Mouse (Mus musculus) lung, postnatal 0 days (tissue): ENCODE measurements around the gene 2510009E07Rik. TPM values are rescaled to one million over a fixed set of nuclear protein-coding genes. Genes with fewer than 3 reads are reported as not detected.

Experiments
- ATAC-seq: fragments of 200-750 bp; cut with Nextera tagmentation; 2 replicates; pipeline ENCODE4 v1.8.0; 2017; ENCODE audit warnings: moderate library complexity
- DNase-seq: peaks from one replicate; pipeline ENCODE4 v3.0.0-alpha.2; 2016; ENCODE audit warnings: low spot score
- H3K27ac ChIP-seq: fragments of 300-500 bp; sonication (generic); 2 replicates; pipeline ENCODE4 v1.5.1; 2014; ENCODE audit warnings: antibody characterized with exemption, mild to moderate bottlenecking, low read length, mixed read lengths
- H3K27me3 ChIP-seq: fragments of 300-500 bp; sonication (generic); replicated peaks from 2 replicates; pipeline ENCODE4 v1.6.1; 2014; ENCODE audit warnings: low read length, mixed read lengths; ENCODE audit not compliant: insufficient read depth
- H3K36me3 ChIP-seq: fragments of 300-500 bp; sonication (generic); 2 replicates; pipeline ENCODE4 v1.6.1; 2014; ENCODE audit warnings: low read length, mixed read lengths; ENCODE audit not compliant: insufficient read depth
- H3K4me1 ChIP-seq: fragments of 300-500 bp; sonication (generic); 2 replicates; pipeline ENCODE4 v1.6.1; 2014; ENCODE audit warnings: antibody characterized with exemption, low read depth, low read length, mixed read lengths; ENCODE audit not compliant: insufficient read depth
- H3K4me2 ChIP-seq: fragments of 300-500 bp; sonication (generic); replicated peaks from 2 replicates; pipeline ENCODE4 v1.6.1; 2014; ENCODE audit warnings: low read depth, mild to moderate bottlenecking, low read length, moderate library complexity, mixed read lengths
- H3K4me3 ChIP-seq: fragments of 300-500 bp; sonication (generic); 2 replicates; pipeline ENCODE4 v1.5.1; 2014; ENCODE audit warnings: low read depth, low read length
- H3K9ac ChIP-seq: fragments of 300-500 bp; sonication (generic); replicated peaks from 2 replicates; pipeline ENCODE4 v1.6.1; 2014; ENCODE audit warnings: low read depth, mild to moderate bottlenecking
- H3K9me3 ChIP-seq: fragments of 300-500 bp; sonication (generic); 2 replicates; pipeline ENCODE4 v1.6.1; 2016; ENCODE audit warnings: low read length, mixed read lengths
- CTCF ChIP-seq: IDR thresholded peaks from 2 replicates; pipeline ENCODE4 v1.5.1; 2016; ENCODE audit warnings: antibody characterized with exemption, mild to moderate bottlenecking
- EP300 ChIP-seq: IDR thresholded peaks from 2 replicates; pipeline ENCODE4 v1.6.1; 2016; ENCODE audit warnings: antibody characterized with exemption, mild to moderate bottlenecking, control low read depth
- WGBS: fragments of 180-500 bp; shearing (Covaris S2); extraction: QIAGEN DNeasy Blood & Tissue Kit; methylation state at CpG from one replicate; pipeline ENCODE4 v1.1.7; 2014; 5-methylcytosine and 5-hydroxymethylcytosine counted together
- polyA plus RNA-seq: library from polyadenylated mRNA; unstranded; fragments of >200 nt; fragmentation: Nextera tagmentation; extraction: Ambion mirVana; gene quantifications from 2 replicates; pipeline ENCODE4 v1.2.1, GENCODE M21; 2015

Gene 2510009E07Rik
- polyA plus RNA-seq, 1 experiment from 2014 or later: 17.0 TPM

DNA sequence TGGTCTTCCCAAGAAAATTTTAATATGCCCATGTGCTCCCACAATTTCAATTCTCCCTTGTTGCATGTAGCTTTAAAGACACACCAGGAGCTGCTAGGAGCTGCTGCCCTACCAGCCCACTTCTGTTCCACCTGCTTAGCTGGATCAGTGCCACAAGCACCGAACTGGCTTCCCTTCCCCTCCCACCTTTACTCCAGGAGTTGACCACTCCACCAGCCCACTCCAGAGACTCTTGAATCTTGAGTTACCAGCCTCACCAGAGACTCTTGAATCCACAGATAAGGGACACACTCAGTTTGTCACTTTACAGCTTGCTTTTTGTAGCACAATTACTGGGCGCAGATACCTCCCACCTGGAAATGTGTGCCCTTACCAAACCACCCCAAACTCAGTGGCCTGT, 73.8 kb downstream of the 2510009E07Rik start:
- Histone ChIP-seq H3K27ac (no peak overlapping the region), H3K36me3 (no peaks in the 10 kb centered on the region), H3K4me2 (no peak overlapping the region), H3K27me3 (no peaks in the 10 kb centered on the region), H3K9me3 (no peaks in the 10 kb centered on the region), H3K9ac (no peak overlapping the region), H3K4me3 (no peak overlapping the region), H3K4me1 (0 out of 2 replicates have a peak, but pooled peaks cover 5% of the 10 kb centered on the region)
- no peak for TF ChIP-seq EP300
- no peak for TF ChIP-seq CTCF
- ATAC-seq (peak; percentile 76), DNase-seq (peak; percentile 80)
- WGBS: 47% methylated on average over 2 of the region's 2 CpGs

DNA sequence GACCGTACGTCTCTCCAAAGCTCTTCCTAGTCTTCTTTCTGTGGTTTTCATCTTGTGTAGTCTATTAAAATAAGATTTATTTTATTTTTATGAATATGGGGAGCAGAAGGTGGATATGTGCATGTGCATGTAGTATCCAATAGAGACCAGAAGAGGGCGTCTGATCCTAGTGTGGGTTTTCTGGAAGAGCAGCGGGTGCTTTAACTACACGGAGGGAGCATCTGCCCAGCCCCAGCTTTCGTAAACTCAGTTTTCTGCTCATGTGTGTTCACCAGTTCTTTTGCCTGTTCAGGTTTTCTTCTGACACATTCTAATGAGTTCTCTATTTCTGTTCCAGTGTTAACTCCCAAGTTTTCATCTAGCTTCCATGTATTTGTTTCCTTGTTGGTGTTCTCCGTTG, 78.7 kb downstream of the 2510009E07Rik start:
- Histone ChIP-seq H3K9ac (no peak overlapping the region), H3K9me3 (no peaks in the 10 kb centered on the region), H3K36me3 (no peaks in the 10 kb centered on the region), H3K4me2 (no peak overlapping the region), H3K4me1 (0 out of 2 replicates have a peak, but pooled peaks cover under 1% of the 10 kb centered on the region), H3K27me3 (no peaks in the 10 kb centered on the region), H3K4me3 (no peak overlapping the region), H3K27ac (no peak overlapping the region)
- ATAC-seq (no peak), DNase-seq (peak; percentile 63)
- WGBS: 60% methylated on average over 7 of the region's 7 CpGs
- TF ChIP-seq EP300: no peak
- TF ChIP-seq CTCF: peak; percentile 77

DNA sequence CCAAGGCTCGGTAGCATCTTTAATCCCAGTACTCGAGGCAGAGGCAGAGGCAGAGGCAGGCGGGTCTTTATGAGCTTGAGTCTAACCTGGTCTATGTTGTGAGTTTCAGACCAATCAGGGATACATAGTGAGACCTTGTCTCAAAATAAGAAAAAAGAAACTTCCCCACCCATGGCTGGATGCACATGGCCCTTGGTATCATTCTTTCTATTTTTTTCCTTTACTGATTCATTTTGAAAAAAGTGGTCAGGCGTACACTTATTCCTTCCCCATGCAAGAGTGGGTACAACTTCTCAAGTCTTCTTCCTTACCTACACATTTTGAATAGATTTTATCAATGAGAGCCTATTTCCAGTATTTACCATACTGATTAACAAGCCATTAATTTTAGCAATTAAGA, 84.0 kb downstream of the 2510009E07Rik start:
- no peaks in the 10 kb centered on the region for H3K9me3 ChIP-seq
- H3K9ac ChIP-seq: no peak overlapping the region
- H3K27me3 ChIP-seq: no peaks in the 10 kb centered on the region
- H3K4me3 ChIP-seq: no peak overlapping the region
- TF ChIP-seq CTCF (no peak), EP300 (no peak)
- no peak overlapping the region for H3K4me2 ChIP-seq
- H3K36me3 ChIP-seq: no peaks in the 10 kb centered on the region
- no peak for DNase-seq
- WGBS: 93% methylated on average over 4 of the region's 4 CpGs
- ATAC-seq: no peak
- H3K4me1 ChIP-seq: no peaks in the 10 kb centered on the region
- no peak overlapping the region for H3K27ac ChIP-seq

DNA sequence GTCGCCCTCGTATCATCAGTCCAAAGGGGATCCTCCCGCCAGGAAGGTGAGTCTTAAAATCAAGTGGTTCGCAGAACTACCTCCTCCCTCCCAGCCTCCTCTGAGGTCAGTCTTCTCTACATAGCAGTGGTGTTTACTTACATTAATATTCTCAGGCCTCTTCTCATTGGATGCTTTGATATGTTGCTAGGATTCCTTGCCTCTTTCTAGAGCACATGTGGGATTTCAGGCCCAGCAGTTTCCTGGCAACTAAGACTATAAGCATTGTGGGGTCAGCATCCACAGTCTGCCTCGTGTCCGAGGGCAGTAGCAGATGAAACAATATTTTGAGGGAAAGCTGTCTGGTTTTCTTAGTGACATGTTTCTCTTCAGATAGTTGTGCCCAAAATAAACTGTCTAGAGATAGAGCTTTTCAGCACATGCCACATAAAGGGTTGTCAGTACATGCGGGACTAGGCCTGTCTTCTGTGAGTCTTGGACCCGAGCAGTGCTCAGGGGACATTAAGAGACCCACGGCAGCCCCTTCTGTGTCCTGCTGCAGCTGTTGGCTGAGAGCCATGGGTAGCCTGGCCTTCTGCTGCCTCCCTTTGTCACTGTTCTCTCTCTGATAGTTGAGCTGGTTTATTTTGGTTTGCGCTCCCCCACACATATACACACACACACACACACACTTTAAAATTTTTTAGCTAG, 86.1 kb downstream of the 2510009E07Rik start:
- 68% methylated on average over 10 of the region's 10 CpGs for WGBS
- Histone ChIP-seq H3K4me1 (no peaks in the 10 kb centered on the region), H3K36me3 (no peaks in the 10 kb centered on the region), H3K4me3 (no peak overlapping the region), H3K9ac (no peak overlapping the region), H3K4me2 (no peak overlapping the region), H3K9me3 (no peaks in the 10 kb centered on the region), H3K27me3 (no peaks in the 10 kb centered on the region), H3K27ac (no peak overlapping the region)
- DNase-seq (peak; percentile 19), ATAC-seq (peak; percentile 73)
- TF ChIP-seq CTCF (no peak), EP300 (no peak)

DNA sequence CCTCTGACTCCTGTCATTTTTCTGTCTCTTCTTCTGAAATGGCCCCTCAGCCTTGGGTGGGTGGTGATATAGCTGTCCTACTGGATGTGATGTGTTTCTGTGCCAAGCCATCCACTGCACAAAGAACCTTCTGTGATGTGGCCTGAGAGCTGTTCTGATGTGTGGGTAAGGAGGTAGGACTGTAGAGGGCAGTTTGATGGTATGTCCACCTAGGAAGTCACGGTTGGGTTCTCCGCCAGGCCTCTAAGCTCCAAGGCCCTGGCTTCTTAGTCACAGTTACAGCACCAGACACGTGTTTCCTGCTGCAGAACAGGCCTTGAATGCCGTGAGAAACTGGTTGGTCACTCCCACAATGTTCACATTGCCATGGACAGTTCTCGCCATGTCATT, 86.8 kb downstream of the 2510009E07Rik start:
- Histone ChIP-seq H3K4me1 (no peaks in the 10 kb centered on the region), H3K27ac (no peak overlapping the region), H3K9ac (no peak overlapping the region), H3K36me3 (no peaks in the 10 kb centered on the region), H3K4me2 (no peak overlapping the region), H3K27me3 (no peaks in the 10 kb centered on the region), H3K9me3 (no peaks in the 10 kb centered on the region), H3K4me3 (no peak overlapping the region)
- TF ChIP-seq CTCF (no peak), EP300 (no peak)
- ATAC-seq (peak; percentile 34; the same call in 1 of the 2 replicates), DNase-seq (peak; percentile 20)
- 55% methylated on average over 5 of the region's 5 CpGs for WGBS

DNA sequence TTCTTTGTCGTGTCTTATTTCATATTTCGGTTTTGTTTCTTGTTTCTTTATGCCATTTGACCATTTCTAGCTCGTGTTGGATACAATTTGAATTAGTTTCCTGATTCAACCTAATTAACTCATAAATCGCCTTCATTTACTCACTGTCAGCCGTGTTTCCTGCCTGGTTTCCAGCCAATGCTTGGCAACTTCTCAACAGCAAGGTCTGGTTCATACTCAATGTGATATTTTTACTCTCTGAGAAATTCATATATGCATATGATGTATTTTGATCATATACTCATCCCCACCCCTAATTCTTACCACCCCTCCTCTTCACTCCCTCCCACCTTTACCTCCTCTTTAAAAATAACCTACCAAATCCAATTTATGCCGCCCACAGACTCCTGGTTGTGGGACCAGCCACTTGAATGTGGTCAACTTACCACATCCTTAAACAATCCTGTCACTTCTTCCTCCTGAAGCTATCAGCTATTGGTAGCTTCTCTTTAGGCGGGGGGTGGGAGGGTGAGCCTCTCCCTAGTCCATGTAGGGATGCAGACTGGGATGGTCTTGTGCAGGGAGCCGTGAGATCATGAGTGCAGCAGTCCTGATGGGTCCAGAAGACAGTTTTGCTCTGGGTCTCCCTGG, 87.3 kb downstream of the 2510009E07Rik start:
- no peak overlapping the region for H3K27ac ChIP-seq
- no peaks in the 10 kb centered on the region for H3K36me3 ChIP-seq

More for the DNA sequence above, 87.3 kb downstream of the 2510009E07Rik start:
- Histone ChIP-seq H3K4me2 (no peak overlapping the region), H3K9ac (no peak overlapping the region), H3K4me3 (no peak overlapping the region), H3K4me1 (no peaks in the 10 kb centered on the region), H3K27me3 (no peaks in the 10 kb centered on the region), H3K9me3 (no peaks in the 10 kb centered on the region)
- no peak for ATAC-seq
- TF ChIP-seq EP300: no peak
- no peak for TF ChIP-seq CTCF
- DNase-seq: no peak
- 55% methylated on average over 8 of the region's 8 CpGs for WGBS
